Mouse (Mus musculus): ENCODE measurements around the gene Ctu2. TPM values are rescaled to one million over a fixed set of nuclear protein-coding genes. Genes with fewer than 3 reads are reported as not detected.

Gene Ctu2
- total RNA-seq, 1 experiment from 2014 or later: 24.8 TPM

- ATAC-seq (replicated peaks; ENCODE audit: insufficient number of reproducible peaks, low FRiP score, low TSS enrichment, poor library complexity, severe bottlenecking): no peak
Observed at GRCm38 (mm10) chr8:122526084-122526483, 50.1 kb downstream of the Ctu2 start.

GRCm38 (mm10) chr8:122526526-122527170, 50.7 kb downstream of the Ctu2 start:
- ATAC-seq (replicated peaks; ENCODE audit: insufficient number of reproducible peaks, low FRiP score, low TSS enrichment, poor library complexity, severe bottlenecking): no peak

DNA sequence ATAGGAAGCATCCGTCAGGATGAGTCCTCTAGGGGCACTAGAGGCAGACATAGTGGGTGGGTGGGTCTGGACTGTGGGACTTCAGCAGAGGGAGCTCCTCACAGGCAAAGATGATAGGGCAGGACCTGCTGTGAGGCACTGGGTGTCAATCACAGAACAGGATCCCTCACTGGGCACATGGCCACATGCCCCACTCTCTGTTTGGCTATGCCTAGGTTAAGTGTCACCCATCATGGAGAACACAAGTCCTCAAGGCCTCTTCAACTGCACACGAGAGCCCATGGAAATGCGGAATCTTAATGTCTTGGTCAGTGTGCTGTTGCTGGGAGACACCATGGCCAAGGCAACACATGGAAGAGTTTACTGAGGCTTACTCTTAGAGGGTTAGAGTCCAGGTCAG, 52.0 kb downstream of the Ctu2 start:
- no peak for ATAC-seq (replicated peaks; ENCODE audit: insufficient number of reproducible peaks, low FRiP score, low TSS enrichment, poor library complexity, severe bottlenecking)

DNA sequence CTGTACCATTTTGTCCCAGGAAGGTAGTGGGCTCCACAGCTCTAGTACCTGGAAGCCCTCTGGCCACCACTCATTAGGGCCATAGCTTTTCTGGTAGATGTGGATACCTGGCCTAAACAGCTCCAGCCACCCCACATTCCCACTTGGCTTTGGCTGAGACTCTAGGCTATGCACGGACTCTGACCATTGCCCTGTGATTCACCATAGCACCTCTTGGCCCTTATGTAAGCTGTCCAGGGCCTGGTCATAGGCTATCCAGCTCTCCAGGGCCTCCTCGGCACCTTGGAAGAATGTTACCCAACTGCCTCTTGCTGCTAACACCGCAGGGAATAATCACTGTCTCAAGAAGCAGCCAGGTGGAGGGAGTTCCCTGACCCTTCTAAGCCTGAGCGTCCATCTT, 53.2 kb downstream of the Ctu2 start:
- ATAC-seq (replicated peaks; ENCODE audit: insufficient number of reproducible peaks, low FRiP score, low TSS enrichment, poor library complexity, severe bottlenecking): no peak

- no peak for ATAC-seq (replicated peaks; ENCODE audit: insufficient number of reproducible peaks, low FRiP score, low TSS enrichment, poor library complexity, severe bottlenecking)
Observed at GRCm38 (mm10) chr8:122531312-122531711, 55.4 kb downstream of the Ctu2 start.

Other genes with a start within 250 kb of the Ctu2 start
- 7.9 to 23.3 TPM (median 10.3 TPM) in 3 replicates for gene Zfpm1, start 194.0 kb upstream of the Ctu2 start, total RNA-seq (2017)
- not detected in 3 replicates for gene Trhr2, start 115.4 kb upstream of the Ctu2 start, total RNA-seq (2017)
- gene Zc3h18, start 99.5 kb upstream of the Ctu2 start, total RNA-seq (2017): 57.4 to 76.1 TPM (median 69.7 TPM) in 3 replicates
- not detected in 3 replicates for gene Il17c, start 54.1 kb upstream of the Ctu2 start, total RNA-seq (2017)
- 340 to 389 TPM (median 367 TPM) in 3 replicates for gene Cyba, start 43.2 kb upstream of the Ctu2 start, total RNA-seq (2017)
- gene Mvd, start 32.7 kb upstream of the Ctu2 start, total RNA-seq (2017): 4.5 to 9.2 TPM (median 8.8 TPM) in 3 replicates
- 1.6 TPM in 1 of 3 replicates, not detected in the others for gene Snai3, start 15.4 kb upstream of the Ctu2 start, total RNA-seq (2017)
- 96.0 to 108 TPM (median 106 TPM) in 3 replicates for gene Rnf166, start 79 bp upstream of the Ctu2 start, total RNA-seq (2017)
- gene Piezo1, start 75.2 kb downstream of the Ctu2 start, total RNA-seq (2017): 31.7 to 76.2 TPM (median 45.9 TPM) in 3 replicates
- 11.1 to 24.4 TPM (median 12.4 TPM) in 3 replicates for gene Cdt1, start 91.9 kb downstream of the Ctu2 start, total RNA-seq (2017)
- 30.5 to 53.3 TPM (median 49.7 TPM) in 3 replicates for gene Aprt, start 100.8 kb downstream of the Ctu2 start, total RNA-seq (2017)
- gene Galns, start 135.3 kb downstream of the Ctu2 start, total RNA-seq (2017): 9.9 to 15.0 TPM (median 12.4 TPM) in 3 replicates
- gene Trappc2l, start 135.5 kb downstream of the Ctu2 start, total RNA-seq (2017): 19.5 to 35.7 TPM (median 20.3 TPM) in 3 replicates
- gene Pabpn1l, start 146.6 kb downstream of the Ctu2 start, total RNA-seq (2017): not detected in 3 replicates
- gene Cbfa2t3, start 223.0 kb downstream of the Ctu2 start, total RNA-seq (2017): 21.2 to 48.6 TPM (median 32.6 TPM) in 3 replicates

All from monocyte, adult 5-6 weeks (primary cell).